Mouse (Mus musculus) lung, postnatal 25 days (tissue): Measurements from ENCODE around the gene Ndufb10.
A peak's percentile ranks its signal among the peaks of the same experiment; 100 is the strongest.

Experiments used
- DNase-seq: peaks from one replicate; pipeline ENCODE4 v3.0.0; 2022; ENCODE audit warnings: low spot score

Ndufb10 gene

DNA sequence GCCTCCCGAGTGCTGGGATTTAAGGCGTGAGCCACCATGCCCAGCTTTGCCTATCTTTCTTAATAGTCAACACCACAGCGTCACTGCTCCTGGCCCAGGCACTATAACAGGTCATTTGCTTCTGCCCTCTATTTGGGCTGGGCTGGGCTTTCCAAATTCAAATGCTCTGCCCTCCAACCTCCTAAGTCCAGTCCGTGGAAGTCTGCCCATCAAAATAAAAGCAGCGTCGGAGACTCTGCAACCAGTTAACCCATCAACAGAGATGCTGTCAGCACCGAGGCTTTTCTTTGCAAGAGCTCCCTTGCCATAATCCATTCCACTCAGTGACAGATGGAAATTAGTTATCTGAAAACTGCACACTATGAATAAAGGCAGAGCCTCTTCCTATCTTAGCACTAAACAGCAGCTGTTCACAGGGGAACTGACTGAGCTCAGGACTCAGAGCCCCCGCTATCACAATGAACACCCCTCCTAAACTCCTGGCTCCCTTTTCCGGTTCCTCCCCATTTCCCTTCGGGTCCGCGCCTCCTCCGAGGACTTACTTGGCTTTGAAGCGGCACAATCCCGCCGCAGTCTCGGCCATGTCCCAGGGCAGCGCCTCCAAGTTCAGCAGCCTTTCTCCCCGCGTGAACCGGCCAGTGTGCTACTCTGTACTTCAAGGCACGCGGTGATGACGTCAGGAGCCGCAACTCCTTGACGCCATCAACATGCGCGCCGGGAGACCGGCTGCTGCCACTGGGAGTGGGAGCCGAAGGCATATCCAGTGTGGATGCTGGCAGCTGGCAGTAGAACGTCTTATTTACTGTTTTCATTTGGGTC, 17.1 kb downstream of the Ndufb10 start, which contains the start of gene Tbl3:
Gene Tbl3 (minus strand): TSS at position 679 of the 819 bp plus-strand sequence.
- DNase-seq = peak; percentile 94

DNA sequence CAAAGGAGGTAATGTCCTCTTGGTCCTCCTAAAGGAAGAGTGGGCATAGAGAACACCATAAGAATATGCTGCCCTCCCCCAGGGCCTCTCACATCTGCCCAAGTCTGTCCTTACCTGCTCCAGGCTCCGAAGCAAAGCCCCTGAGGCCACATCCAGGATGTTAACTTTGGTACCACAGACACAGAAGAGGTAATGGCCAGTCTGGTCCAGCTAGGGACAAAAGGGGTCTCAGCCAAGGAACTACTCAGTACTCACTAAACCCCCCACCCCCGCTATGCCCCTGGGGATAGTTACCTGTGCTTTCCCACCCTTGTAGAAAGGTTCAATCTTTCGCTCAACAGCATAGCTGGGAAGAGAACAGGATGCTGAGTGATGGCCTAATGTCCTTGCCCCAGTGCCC, 18.5 kb downstream of the Ndufb10 start:
- no peak for DNase-seq

DNA sequence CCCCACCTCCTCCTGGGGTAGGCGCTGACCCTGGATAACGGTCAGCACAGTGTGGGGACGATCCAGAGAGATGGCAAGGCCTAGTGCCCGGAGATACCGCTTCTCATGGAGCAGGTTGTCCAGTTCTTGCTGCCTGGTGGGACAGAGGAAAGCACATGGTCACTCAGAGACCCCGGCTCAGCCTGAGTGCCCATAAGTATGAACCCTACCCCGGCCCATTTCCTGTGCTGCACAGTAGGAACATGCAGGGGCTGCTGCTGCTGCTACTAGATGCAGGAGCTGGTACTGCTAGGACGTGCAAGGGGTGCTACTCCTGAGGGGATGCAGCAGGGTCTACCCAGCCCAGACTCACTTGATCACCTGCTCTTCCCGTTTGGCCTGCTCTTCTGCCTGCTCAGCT, 23.0 kb downstream of the Ndufb10 start:
- DNase-seq = no peak

DNA sequence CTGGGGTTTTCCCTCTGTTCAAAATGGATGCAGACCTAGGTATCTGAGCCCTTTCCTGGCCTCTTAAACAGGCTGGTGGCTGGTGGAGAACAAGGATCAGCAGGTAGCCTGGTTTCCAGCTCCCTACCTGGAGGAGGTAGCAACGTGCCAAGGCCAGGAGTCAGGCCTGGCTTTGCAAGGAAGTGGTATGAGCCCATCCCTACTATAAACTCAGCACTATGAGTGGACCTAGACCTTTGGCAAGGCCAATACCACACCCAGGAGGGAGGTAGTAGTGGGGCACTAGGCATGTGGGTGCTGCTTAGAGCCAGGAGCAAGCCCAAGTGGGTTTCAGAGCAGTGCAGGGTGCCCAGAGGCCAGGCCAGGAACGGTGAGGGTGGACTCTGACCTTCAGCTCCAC, 24.8 kb downstream of the Ndufb10 start:
- DNase-seq = no peak

DNA sequence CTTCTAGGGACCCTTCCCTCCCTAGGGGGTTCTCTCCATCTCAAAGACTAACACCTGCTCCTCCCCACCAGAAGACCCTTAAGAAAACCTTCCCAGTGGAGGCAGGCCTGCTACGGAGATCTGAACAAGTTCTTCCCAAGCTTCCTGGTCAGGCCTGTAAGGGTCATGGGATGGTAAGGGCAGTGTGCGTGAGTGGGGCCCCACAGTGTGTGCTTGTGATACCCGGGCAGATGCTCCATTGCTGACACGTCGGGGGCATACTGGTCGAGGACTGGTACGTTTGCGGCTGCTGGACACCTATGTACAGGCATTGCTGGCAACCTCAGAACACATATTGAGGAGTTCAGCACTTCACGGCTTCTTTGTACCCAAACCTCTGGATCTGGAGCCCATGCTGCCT, 25.6 kb downstream of the Ndufb10 start:
- DNase-seq = no peak

DNA sequence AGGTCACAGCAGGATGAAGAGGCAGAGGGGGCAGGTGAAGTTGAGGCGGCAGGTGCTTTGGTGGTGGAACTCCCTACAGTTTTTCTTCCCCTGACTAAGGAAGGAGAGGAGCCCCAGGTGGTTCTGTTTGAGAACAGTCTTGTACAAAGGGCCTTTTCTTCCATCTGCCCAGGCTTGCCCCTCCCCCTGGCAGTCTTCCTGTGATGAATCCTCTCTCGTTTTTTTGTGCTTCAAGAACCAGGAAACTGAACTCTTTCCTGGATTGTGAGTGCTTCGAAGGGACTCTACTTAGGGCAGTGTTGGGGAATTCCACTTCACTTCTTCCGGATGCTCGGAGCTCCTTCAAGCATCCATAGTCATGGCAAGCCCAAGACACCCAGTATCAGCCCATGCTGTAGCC, 26.3 kb downstream of the Ndufb10 start:
- no peak for DNase-seq

DNA sequence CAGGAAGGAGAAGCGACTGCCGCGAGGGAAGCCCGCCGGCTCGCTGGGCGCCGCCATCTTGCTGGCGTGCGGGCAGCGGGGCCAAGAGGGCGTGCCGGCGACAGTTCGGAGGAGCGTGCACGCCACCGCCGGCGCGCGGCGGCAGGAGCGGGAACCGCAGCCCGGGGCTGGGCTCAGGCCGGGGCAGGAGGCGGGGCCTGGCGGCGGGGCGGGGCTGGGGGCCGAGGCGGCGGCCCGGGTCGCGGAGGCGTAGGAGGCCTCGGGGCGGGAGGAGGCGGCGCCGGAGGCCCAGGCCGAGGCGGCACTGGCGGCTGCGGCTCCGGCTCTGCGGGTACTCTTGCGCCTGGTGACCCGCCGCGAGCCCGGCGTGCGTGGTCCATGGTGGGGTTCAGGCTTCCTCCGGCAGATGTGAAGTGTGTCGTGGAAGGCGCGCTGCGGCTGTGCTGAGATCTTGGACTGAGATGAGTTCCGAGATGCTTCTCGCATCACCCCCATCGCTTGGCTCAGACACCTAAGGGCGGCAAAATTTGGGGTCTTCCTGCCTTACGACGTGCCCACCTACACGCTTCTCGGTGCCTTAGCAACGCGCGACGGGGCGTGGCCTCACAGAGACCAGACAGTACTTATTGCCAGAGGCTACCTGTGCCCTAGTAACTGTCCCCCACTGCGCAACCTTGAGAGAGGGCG, 28.1 kb downstream of the Ndufb10 start, which contains the start of the genes Gfer and Noxo1:
Gene Gfer (minus strand): TSS at position 146 of the 687 bp plus-strand sequence.
Gene Noxo1 (plus strand): TSS at position 224 of the 687 bp plus-strand sequence.
- DNase-seq = peak; percentile 86

DNA sequence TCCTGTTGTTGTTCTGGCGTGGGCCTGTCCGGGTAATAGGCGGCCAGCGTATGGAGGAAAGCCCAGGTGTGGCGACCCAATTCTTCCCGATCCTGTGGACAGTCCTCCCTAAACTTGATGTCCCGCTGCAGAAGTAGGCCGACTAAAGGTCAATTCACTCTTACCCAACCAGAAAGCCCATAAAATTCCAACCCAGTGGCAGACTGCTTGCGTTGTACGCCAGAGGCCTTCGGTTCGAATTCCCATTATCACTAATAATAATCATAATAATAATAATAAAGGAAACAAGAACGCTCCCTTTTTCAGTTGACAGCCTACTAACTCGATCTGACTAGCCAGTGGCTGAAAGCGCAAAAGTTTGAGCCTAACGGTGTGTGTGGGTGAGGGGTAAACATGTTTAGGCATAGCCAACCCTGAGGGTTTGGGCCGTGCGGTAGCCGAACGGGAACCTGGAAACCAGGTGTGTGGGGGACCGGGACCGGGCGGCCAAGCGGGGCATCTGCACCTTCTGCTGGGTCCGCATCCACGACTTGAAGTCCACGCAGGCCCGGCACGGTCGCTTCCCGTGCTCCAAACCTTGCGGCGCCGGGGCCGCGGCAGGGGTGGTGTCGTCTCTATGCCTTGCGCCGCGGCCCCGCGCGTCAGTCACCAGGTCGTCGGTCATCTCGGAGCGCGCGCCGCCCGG, 28.8 kb downstream of the Ndufb10 start:
- DNase-seq = no peak

DNA sequence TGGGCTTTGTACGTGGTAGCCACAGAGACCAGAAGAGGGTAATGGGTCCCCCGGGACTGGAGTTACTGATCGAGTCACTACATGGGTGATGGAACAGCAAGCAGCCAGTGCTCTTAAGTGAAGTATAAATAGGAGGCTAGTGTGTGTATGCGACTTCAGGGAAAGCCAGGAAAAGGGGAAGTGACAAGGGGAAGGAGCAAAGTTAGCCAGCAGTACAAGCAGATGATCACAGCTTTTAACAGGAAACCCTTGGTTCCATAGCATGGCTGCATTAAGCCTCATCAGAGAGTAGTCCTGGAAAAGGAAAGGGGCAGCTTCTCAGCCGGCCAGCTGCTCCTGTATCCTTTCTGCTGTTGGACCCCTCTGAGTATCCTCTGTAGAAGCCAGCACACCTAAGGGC, 31.9 kb downstream of the Ndufb10 start:
- no peak for DNase-seq

DNA sequence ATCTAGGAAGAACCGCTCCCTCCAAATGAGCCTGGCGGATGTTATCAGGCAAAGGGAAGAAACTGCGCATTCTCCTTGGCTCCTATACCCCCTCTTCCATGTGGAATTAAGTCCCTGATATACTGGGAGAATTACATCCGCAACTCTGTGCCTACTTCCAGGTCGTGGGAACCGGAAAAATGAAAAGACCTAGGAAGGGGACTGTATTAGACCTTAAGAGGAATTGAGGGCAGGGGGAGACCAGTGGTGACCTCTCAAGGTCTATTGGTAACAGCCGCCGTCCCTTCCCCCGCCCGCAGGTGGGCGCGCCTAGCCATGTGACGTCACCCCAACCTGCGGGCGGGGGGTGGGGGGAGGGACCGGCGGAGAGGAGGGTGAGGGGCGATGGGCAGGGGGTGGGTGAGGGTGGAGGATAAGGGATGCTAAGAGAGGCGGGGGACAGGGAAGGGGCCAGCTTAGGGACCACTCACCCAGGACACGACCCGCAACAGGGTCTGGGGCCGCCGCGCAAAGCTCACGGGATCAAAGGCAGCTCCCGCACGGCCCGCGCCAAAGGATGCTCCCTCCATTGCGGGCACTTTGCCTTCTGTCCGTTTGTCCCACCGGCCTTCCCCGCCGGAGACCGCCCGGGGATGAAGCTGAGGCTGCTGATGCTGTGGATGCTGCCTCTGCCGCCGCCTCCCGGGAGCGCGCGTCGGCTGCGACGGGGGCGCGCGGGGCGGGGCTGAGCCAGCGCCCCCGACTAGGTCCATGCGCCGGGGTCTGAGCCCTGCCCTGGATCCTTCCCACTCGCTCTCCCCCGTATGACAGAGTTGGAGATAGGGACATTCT, 34.8 kb downstream of the Ndufb10 start, which contains the start of gene Syngr3:
Gene Syngr3 (minus strand): TSS at position 705 of the 831 bp plus-strand sequence.
- no peak for DNase-seq

DNA sequence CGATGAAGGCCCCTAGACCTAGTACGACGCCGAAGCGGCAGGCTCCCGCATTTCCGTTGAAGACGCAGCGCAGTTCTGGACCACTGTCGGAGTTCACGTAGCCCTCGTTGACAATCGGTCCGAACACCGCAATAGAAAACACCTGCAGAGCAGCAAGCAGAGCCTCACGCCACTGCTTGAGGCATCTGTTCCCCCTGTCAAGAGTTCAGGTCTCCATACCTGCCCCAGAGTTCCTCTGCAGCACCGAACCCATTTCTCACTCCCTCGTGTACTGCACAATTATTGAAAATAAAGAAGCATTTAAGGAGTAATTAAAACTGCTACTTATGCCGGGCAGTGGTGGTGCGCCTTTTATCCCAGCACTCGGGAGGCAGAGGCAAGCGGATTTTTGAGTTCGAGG, 36.7 kb downstream of the Ndufb10 start:
- no peak for DNase-seq

DNA sequence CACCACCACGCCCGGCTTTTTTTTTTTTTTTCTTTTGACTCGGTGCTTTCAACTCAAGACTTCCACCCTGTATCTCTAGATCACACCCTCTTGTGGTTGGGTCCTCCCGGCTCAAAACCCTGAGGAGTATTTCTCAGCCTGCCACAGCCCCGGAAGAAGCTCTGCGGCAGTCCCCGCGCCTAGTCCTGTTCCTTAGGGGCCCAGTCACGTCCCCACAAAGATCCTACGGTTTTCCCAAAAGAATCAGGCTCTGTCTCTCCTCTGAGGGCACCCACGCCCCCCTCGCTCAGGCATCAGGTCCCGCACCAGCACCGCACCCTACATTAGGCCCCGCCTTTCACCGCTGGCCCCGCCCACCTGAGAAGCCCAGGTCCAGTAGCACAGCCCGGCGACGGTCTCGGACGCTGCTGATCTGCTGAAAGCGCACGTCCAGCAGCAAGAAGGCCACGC, 37.1 kb downstream of the Ndufb10 start:
- DNase-seq = peak; percentile 56

DNA sequence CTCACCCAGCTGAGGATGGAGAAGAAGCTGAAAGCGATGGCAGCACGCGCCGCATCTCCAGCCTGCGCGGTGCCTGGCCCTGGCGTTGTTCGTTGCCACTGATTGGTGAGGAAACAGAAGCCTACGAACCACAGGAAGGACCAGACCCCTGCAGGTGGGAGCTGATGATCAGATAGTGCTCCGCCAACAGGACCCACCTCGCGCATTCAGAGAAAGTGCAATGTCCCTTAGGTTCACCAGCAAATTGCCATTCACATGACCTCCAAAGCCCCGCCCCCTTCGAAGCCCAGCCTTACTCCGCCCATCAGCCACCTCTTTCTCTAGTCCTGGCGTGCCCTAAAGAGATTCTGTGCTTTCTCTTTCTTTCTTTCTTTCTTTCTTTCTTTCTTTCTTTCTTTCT, 37.8 kb downstream of the Ndufb10 start:
- peak; percentile 60 for DNase-seq

DNA sequence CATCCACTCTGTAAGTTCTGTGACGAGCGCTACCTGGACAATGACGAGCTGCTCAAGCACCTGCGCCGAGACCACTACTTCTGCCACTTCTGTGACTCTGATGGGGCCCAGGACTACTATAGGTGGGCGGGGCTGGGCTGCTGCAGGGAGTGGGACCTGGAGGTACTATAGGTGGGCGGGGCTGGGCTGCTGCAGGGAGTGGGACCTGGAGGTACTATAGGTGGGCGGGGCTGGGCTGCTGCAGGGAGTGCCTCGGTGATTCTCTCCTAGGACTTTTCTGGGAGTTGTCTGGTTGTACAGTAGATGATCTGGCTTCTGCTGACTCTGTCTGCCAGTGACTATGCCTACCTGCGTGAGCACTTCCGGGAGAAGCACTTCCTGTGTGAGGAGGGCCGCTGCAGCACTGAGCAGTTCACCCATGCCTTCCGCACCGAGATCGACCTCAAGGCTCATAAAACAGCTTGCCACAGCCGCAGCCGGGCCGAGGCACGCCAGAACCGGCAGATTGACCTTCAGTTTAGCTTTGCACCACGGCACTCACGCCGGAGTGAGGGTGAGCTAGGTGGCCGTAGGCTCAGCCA, 46.7 kb downstream of the Ndufb10 start:
- no peak for DNase-seq

DNA sequence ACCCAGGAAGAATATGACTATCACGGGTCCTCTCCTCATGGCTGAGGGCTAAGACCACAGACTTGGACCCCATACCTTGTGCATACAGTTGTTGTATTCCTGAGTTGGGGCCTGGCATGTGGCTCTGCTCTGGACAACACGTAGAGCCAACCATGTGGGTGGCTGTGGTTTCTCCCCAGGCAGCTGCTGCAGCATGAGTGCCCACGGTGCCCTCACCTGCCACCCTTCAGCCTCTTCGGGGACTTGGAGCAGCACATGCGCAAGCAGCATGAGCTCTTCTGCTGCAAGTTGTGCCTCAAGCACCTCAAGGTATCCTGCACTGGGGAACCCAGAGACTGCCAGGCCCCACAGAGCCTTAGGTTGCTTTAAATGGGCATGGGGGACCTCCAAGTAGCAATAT, 47.4 kb downstream of the Ndufb10 start:
- no peak for DNase-seq

DNA sequence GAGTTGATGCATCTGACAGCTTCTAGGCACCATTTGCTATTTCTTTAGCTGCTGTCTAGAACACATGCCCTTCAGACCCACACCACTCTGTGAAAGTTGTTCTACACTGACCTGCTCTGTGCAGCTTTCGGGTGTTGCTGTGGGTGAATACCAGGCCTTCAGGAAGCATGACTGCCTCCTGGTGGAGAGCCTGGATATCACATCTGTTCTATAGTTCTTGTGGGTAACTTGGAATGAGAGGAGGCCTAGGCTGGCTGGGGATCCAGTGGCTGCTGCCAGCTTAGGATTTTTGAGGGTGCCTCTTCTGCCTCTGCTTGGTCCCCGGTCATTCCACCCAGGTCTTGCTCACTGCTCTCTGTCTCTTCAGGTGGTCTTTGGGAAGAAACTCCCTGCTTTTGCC, 48.1 kb downstream of the Ndufb10 start:
- DNase-seq = peak; percentile 75

DNA sequence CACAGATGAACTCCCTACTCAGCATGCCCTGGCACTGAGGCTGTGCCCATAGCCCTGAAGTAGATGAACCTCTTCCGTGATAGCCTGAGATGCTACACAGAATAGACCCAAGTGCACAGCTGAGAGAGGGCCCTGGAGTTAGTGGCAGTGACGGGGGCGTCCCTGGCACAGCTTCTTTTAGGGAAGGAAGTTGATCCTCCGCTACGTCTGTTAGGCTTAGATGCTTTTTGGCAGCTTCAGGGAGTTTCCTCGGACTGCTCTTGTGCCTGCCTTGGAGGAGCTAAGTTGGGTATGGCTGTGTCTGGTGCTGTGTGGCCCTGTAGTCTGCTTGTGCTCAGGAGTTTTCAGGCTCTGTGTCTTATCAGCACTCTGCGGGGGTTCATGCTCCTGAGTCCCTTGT, 50.0 kb downstream of the Ndufb10 start:
- DNase-seq = no peak

DNA sequence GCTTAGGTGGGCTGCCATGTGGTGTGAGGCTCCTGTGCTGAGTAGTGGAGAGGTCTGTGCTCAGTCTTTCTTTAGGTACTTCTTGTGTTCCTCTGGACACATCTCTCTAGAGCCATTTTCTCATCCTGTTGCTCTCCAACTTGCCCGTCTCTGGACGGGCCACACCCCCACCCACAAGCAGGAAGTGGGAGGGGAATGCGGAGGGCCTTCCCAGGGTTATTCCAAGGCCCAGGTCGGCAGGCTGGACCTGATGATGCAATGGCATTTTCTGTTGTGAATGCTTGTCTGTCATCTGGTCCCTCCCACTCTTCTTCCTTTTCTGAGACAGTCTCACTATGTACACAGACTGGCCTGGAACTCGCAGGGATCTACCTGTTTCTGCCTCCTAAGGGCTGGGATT, 52.1 kb downstream of the Ndufb10 start:
- DNase-seq = peak; percentile 74
